Mouse (Mus musculus) liver, embryonic 12.5 days (tissue): ENCODE data around the gene Plin5. TPM values are rescaled to one million over a fixed set of nuclear protein-coding genes. Genes with fewer than 3 reads are reported as not detected.
"Not testable (repeated sequence)": the region's sequence is repeated elsewhere in the genome, so short reads cannot be mapped to it uniquely, and the experiment has no call there.

ENCODE experiments used
- ATAC-seq: fragments of 200-750 bp; cut with Nextera tagmentation; 2 replicates; pipeline ENCODE4 v1.8.0; 2017; ENCODE audit warnings: moderate number of reproducible peaks, mild to moderate bottlenecking, moderate library complexity
- H3K27ac ChIP-seq: fragments of 300-500 bp; sonication (generic); 2 replicates; pipeline ENCODE4 v1.5.1; 2016; ENCODE audit warnings: mild to moderate bottlenecking
- H3K27me3 ChIP-seq: fragments of 300-500 bp; sonication (generic); replicated peaks from 2 replicates; pipeline ENCODE4 v1.6.1; 2016; ENCODE audit warnings: mild to moderate bottlenecking, moderate library complexity
- H3K36me3 ChIP-seq: fragments of 300-500 bp; sonication (generic); 2 replicates; pipeline ENCODE4 v1.6.1; 2016; ENCODE audit warnings: mild to moderate bottlenecking, moderate library complexity
- H3K4me1 ChIP-seq: fragments of 300-500 bp; sonication (generic); 2 replicates; pipeline ENCODE4 v1.6.1; 2016
- H3K4me2 ChIP-seq: fragments of 300-500 bp; sonication (generic); 2 replicates; pipeline ENCODE4 v1.6.1; 2016; ENCODE audit warnings: mild to moderate bottlenecking, moderate library complexity
- H3K4me3 ChIP-seq: fragments of 300-500 bp; sonication (generic); 2 replicates; pipeline ENCODE4 v1.5.1; 2016; ENCODE audit warnings: mild to moderate bottlenecking, moderate library complexity
- H3K9ac ChIP-seq: fragments of 300-500 bp; sonication (generic); 2 replicates; pipeline ENCODE4 v1.6.1; 2016; ENCODE audit warnings: mild to moderate bottlenecking, moderate library complexity
- H3K9me3 ChIP-seq: fragments of 300-500 bp; sonication (generic); replicated peaks from 2 replicates; pipeline ENCODE4 v1.6.1; 2016; ENCODE audit warnings: mild to moderate bottlenecking, moderate library complexity
- WGBS: fragments of 180-500 bp; shearing (Covaris S2); methylation state at CpG from one replicate; pipeline ENCODE4 v1.1.7; 2016; ENCODE audit not compliant: insufficient replicate concordance; 5-methylcytosine and 5-hydroxymethylcytosine counted together
- polyA plus RNA-seq: library from polyadenylated mRNA; unstranded; fragments of >200 nt; fragmentation: Nextera tagmentation; extraction: Ambion mirVana; gene quantifications from 2 replicates; pipeline ENCODE4 v1.2.1, GENCODE M21; 2016

Plin5 gene
- polyA plus RNA-seq, 1 experiment from 2014 or later, result 0.38 TPM

GRCm38 (mm10) chr17:56102158-56102557, 15.2 kb downstream of the Plin5 start:
- H3K9me3 ChIP-seq, result no peaks in the 10 kb centered on the region
- no peak for ATAC-seq
- H3K27me3 ChIP-seq, result no peaks in the 10 kb centered on the region
- no peak overlapping the region for H3K4me2 ChIP-seq
- no peak overlapping the region for H3K9ac ChIP-seq
- no peaks in the 10 kb centered on the region for H3K4me1 ChIP-seq
- peaks cover 70% of the 10 kb centered on the region for H3K36me3 ChIP-seq
- WGBS, result 81% methylated on average over 5 of the region's 5 CpGs
- no peak overlapping the region for H3K4me3 ChIP-seq
- no peak overlapping the region for H3K27ac ChIP-seq

DNA sequence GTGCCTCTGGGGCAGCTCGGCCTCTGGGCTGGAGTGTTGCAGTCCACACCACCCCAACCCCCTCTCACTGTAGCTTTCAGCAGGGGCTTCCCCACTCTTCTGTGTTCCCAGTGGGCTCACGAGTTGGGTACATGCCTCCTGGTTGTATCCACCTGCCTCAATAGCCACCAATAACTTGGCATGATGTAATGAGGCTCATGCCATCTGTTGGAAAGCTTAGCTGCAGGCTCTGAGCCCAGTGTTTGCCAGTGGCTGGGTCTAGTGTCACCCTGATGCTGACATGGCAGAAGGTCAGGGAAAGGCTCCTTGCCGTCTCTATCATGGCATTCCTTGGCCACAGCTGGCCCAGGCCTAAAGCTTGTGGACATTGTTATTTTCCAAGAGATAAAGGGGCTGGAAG, 16.6 kb downstream of the Plin5 start:
- 85% methylated on average over 3 of the region's 3 CpGs for WGBS
- Histone ChIP-seq H3K27ac (no peak overlapping the region), H3K4me3 (no peak overlapping the region), H3K9me3 (no peaks in the 10 kb centered on the region), H3K4me1 (no peaks in the 10 kb centered on the region), H3K4me2 (no peak overlapping the region), H3K9ac (no peak overlapping the region), H3K27me3 (no peaks in the 10 kb centered on the region), H3K36me3 (peaks cover 83% of the 10 kb centered on the region)
- no peak for ATAC-seq

- ATAC-seq, result no peak
- Histone ChIP-seq H3K27me3 (no peaks in the 10 kb centered on the region), H3K36me3 (peaks cover 99% of the 10 kb centered on the region), H3K27ac (no peak overlapping the region), H3K4me2 (no peak overlapping the region), H3K9ac (no peak overlapping the region), H3K9me3 (no peaks in the 10 kb centered on the region), H3K4me3 (no peak overlapping the region), H3K4me1 (no peaks in the 10 kb centered on the region)
- WGBS, result 85% methylated on average over 15 of the region's 15 CpGs
These were observed 18.5 kb downstream of the Plin5 start for GRCm38 (mm10) chr17:56098711-56099572.

GRCm38 (mm10) chr17:56098180-56098579, 19.2 kb downstream of the Plin5 start:
- Histone ChIP-seq H3K36me3 (peaks cover 98% of the 10 kb centered on the region), H3K9me3 (no peaks in the 10 kb centered on the region), H3K27me3 (no peaks in the 10 kb centered on the region), H3K4me3 (no peak overlapping the region), H3K4me2 (no peak overlapping the region), H3K4me1 (no peaks in the 10 kb centered on the region), H3K27ac (no peak overlapping the region), H3K9ac (no peak overlapping the region)
- 90% methylated on average over 8 of the region's 8 CpGs for WGBS
- ATAC-seq, result no peak

GRCm38 (mm10) chr17:56096883-56097282, 20.5 kb downstream of the Plin5 start:
- no peak overlapping the region for H3K27ac ChIP-seq
- peaks cover 92% of the 10 kb centered on the region for H3K36me3 ChIP-seq
- H3K9ac ChIP-seq, result no peak overlapping the region
- no peak overlapping the region for H3K4me2 ChIP-seq
- H3K9me3 ChIP-seq, result no peaks in the 10 kb centered on the region
- H3K27me3 ChIP-seq, result no peaks in the 10 kb centered on the region
- no peak for ATAC-seq
- no peaks in the 10 kb centered on the region for H3K4me1 ChIP-seq
- no peak overlapping the region for H3K4me3 ChIP-seq
- 81% methylated on average over 12 of the region's 12 CpGs for WGBS

GRCm38 (mm10) chr17:56092794-56093193, 24.6 kb downstream of the Plin5 start:
- Histone ChIP-seq H3K4me3 (no peak overlapping the region), H3K4me1 (no peaks in the 10 kb centered on the region), H3K27me3 (no peaks in the 10 kb centered on the region), H3K36me3 (peaks cover 84% of the 10 kb centered on the region), H3K9ac (no peak overlapping the region), H3K4me2 (no peak overlapping the region), H3K9me3 (no peaks in the 10 kb centered on the region), H3K27ac (no peak overlapping the region)
- WGBS, result 85% methylated on average over 1 of the region's 1 CpGs
- ATAC-seq, result 0 out of 2 replicates have a peak, but pooled peaks have one; percentile 25

GRCm38 (mm10) chr17:56092312-56092711, 25.1 kb downstream of the Plin5 start:
- H3K36me3 ChIP-seq, result peaks cover 82% of the 10 kb centered on the region

GRCm38 (mm10) chr17:56080781-56081585, 36.4 kb downstream of the Plin5 start:
- 28% methylated on average over 8 of the region's 8 CpGs for WGBS

More at GRCm38 (mm10) chr17:56092312-56092711, 25.1 kb downstream of the Plin5 start:
- no peak overlapping the region for H3K4me3 ChIP-seq
- 63% methylated on average over 1 of the region's 1 CpGs for WGBS
- no peaks in the 10 kb centered on the region for H3K4me1 ChIP-seq
- H3K27me3 ChIP-seq, result no peaks in the 10 kb centered on the region
- H3K9me3 ChIP-seq, result no peaks in the 10 kb centered on the region
- no peak for ATAC-seq
- no peak overlapping the region for H3K4me2 ChIP-seq
- no peak overlapping the region for H3K9ac ChIP-seq
- H3K27ac ChIP-seq, result no peak overlapping the region

DNA sequence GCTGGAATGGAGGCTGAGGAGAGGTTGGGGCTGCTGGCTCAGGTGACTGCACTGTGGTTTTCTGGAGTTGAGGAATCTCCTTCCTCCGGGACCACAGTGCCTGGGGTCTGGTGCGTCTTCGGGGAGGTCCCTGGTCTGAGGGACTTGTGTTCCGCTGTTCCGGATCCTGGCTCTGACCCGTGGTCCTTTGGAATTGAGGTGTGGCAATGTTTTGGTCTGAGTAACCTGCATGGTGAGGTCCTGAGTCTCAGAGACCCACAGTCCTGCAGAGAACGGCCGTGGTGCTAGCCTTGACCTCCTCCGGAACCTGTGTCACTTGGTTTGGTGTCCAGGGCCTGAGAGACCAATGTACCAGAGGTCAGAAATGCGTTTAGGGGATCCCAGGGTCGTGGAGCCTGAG, 37.5 kb downstream of the Plin5 start:
- no peaks in the 10 kb centered on the region for H3K27me3 ChIP-seq
- peaks cover 39% of the 10 kb centered on the region for H3K4me1 ChIP-seq
- no peak for ATAC-seq
- H3K4me2 ChIP-seq, result peak overlapping the region; percentile 94
- peak overlapping the region; percentile 94 for H3K9ac ChIP-seq
- peak overlapping the region; percentile 80 for H3K27ac ChIP-seq
- H3K36me3 ChIP-seq, result peaks cover 31% of the 10 kb centered on the region
- peak overlapping the region; percentile 88 for H3K4me3 ChIP-seq
- H3K9me3 ChIP-seq, result no peaks in the 10 kb centered on the region
- under 1% methylated on average over 11 of the region's 11 CpGs for WGBS

More at GRCm38 (mm10) chr17:56080781-56081585, 36.4 kb downstream of the Plin5 start:
- ATAC-seq, result no peak
- Histone ChIP-seq H3K9ac (peak overlapping the region; percentile 94), H3K4me1 (peaks cover 29% of the 10 kb centered on the region), H3K36me3 (peaks cover 41% of the 10 kb centered on the region), H3K4me3 (peak overlapping the region; percentile 88), H3K27me3 (no peaks in the 10 kb centered on the region), H3K4me2 (peak overlapping the region; percentile 94), H3K9me3 (no peaks in the 10 kb centered on the region), H3K27ac (peak overlapping the region; percentile 27; the same call in 1 of the 2 replicates)

- Histone ChIP-seq H3K9me3 (no peaks in the 10 kb centered on the region), H3K27me3 (no peaks in the 10 kb centered on the region), H3K27ac (peak within 1 kb of the TSS; percentile 82), H3K4me3 (peak within 1 kb of the TSS; percentile 88), H3K36me3 (peaks cover 24% of the 10 kb centered on the region), H3K4me2 (peak within 1 kb of the TSS; percentile 94), H3K4me1 (peaks cover 47% of the 10 kb centered on the region), H3K9ac (peak within 1 kb of the TSS; percentile 94)
- WGBS, result under 1% methylated on average over 61 of the region's 61 CpGs
- ATAC-seq, result peak; percentile 90
These were observed 38.3 kb downstream of the Plin5 start, which contains the start of gene Hdgfl2 for GRCm38 (mm10) chr17:56078880-56079795. TSS of gene Hdgfl2 (plus strand) at chr17:56079634.

DNA sequence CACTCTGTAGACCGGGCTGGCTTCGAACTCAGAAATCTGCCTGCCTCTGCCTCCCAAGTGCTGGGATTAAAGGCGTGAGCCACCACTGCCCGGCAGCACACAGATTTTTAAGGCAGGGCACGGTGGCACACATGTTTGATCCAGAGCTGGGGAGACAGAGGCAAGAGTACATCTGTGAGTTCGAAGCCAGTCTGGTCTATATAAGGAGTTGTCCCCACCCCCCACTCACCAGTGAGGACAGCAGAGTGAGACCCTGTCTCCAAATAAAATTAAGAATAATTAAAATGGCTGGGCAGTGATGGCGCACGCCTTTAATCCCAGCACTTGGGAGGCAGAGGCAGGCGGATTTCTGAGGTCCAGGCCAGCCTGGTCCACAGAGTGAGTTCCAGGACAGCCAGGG, 39.0 kb downstream of the Plin5 start:
- not testable (repeated sequence) for ATAC-seq, H3K27me3 ChIP-seq, H3K9me3 ChIP-seq
- peak overlapping the region; percentile 62 for H3K9ac ChIP-seq
- H3K4me1 ChIP-seq, result peaks cover 55% of the 10 kb centered on the region
- H3K4me3 ChIP-seq, result peak overlapping the region; percentile 88
- H3K27ac ChIP-seq, result peak overlapping the region; percentile 82
- H3K4me2 ChIP-seq, result peak overlapping the region; percentile 94
- WGBS, result 54% methylated on average over 9 of the region's 9 CpGs
- H3K36me3 ChIP-seq, result peaks cover 18% of the 10 kb centered on the region
